Mouse (Mus musculus): Measurements from ENCODE around the gene Fmo5. TPM values are rescaled to one million over a fixed set of nuclear protein-coding genes. Genes with fewer than 3 reads are reported as not detected.

Fmo5 gene
- polyA plus RNA-seq, 1 experiment from 2014 or later: 1.1 TPM

DNA sequence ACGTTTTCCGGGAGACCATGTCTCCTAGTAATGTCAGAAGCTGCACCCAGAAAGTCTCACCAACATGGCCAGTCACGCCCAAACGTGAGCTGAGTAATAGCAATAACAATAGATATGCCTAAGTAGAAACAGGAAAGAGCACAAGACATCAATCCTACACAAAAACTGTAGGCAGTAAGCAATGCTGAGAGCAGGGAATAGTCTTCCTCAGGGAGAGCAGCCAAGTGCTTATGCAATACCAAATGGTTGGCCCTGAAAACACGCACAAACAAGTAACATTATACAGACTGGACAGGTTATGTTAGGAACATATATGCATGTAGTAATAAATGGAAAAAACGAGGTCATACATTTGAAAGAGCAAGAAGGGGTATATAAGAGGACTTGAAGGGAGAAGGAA lies 20.9 kb downstream of the Fmo5 start:
- H3K9me3 ChIP-seq (ENCODE audit: control insufficient read depth, low read length): no peaks in the 10 kb centered on the region
- no peak overlapping the region for H3K4me2 ChIP-seq (ENCODE audit: low read length)
- no peak overlapping the region for H3K4me3 ChIP-seq (ENCODE audit: low read length)
- no peaks in the 10 kb centered on the region for H3K36me3 ChIP-seq (ENCODE audit: control insufficient read depth, insufficient read depth, low read length)
- H3K27me3 ChIP-seq (replicated peaks; ENCODE audit: control insufficient read depth, insufficient read depth, low read length): no peaks in the 10 kb centered on the region
- no peaks in the 10 kb centered on the region for H3K4me1 ChIP-seq (ENCODE audit: control insufficient read depth, insufficient read depth, low read depth, low read length)
- no peak overlapping the region for H3K9ac ChIP-seq (ENCODE audit: low read depth, low read length)
- WGBS: 85% methylated on average over 6 of the region's 6 CpGs
- no peak for ATAC-seq
- H3K27ac ChIP-seq (ENCODE audit: low read depth, low read length): no peak overlapping the region

- Histone ChIP-seq H3K4me3 (ENCODE audit: low read length) (no peak overlapping the region), H3K27ac (ENCODE audit: low read depth, low read length) (no peak overlapping the region), H3K4me2 (ENCODE audit: low read length) (no peak overlapping the region), H3K4me1 (ENCODE audit: control insufficient read depth, insufficient read depth, low read depth, low read length) (no peaks in the 10 kb centered on the region), H3K9ac (ENCODE audit: low read depth, low read length) (no peak overlapping the region), H3K27me3 (replicated peaks; ENCODE audit: control insufficient read depth, insufficient read depth, low read length) (no peaks in the 10 kb centered on the region), H3K9me3 (ENCODE audit: control insufficient read depth, low read length) (no peaks in the 10 kb centered on the region), H3K36me3 (ENCODE audit: control insufficient read depth, insufficient read depth, low read length) (no peaks in the 10 kb centered on the region)
- no peak for ATAC-seq
- 88% methylated on average over 10 of the region's 10 CpGs for WGBS
Measured at GRCm38 (mm10) chr3:97651604-97652003, 23.0 kb downstream of the Fmo5 start.

DNA sequence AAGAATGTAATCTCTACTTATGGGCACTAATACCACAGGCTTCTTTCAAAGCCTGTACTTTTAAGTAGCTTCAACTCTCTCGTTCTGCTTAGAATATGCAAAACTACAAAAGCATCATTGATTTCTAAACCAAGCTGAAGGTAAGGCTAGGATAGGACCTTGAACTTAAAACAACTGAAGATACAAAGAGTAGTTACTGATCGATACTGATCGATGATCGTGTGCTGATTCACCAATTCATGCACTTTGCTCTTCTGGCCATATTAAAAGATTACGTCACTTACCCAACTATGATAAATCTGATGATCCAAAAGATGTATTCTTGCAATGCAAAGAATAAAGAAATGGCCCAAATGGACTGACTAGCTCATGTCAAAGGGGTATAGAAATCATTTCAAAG lies 25.2 kb downstream of the Fmo5 start:
- Histone ChIP-seq H3K9ac (ENCODE audit: low read depth, low read length) (no peak overlapping the region), H3K4me2 (ENCODE audit: low read length) (no peak overlapping the region), H3K27ac (ENCODE audit: low read depth, low read length) (no peak overlapping the region), H3K4me1 (ENCODE audit: control insufficient read depth, insufficient read depth, low read depth, low read length) (no peaks in the 10 kb centered on the region), H3K36me3 (ENCODE audit: control insufficient read depth, insufficient read depth, low read length) (no peaks in the 10 kb centered on the region), H3K4me3 (ENCODE audit: low read length) (no peak overlapping the region), H3K9me3 (ENCODE audit: control insufficient read depth, low read length) (no peaks in the 10 kb centered on the region), H3K27me3 (replicated peaks; ENCODE audit: control insufficient read depth, insufficient read depth, low read length) (no peaks in the 10 kb centered on the region)
- WGBS: 94% methylated on average over 5 of the region's 5 CpGs
- ATAC-seq: no peak

GRCm38 (mm10) chr3:97654901-97655300 lies 26.3 kb downstream of the Fmo5 start:
- Histone ChIP-seq H3K27ac (ENCODE audit: low read depth, low read length) (no peak overlapping the region), H3K9ac (ENCODE audit: low read depth, low read length) (no peak overlapping the region), H3K4me1 (ENCODE audit: control insufficient read depth, insufficient read depth, low read depth, low read length) (peaks cover 8% of the 10 kb centered on the region), H3K4me2 (ENCODE audit: low read length) (no peak overlapping the region), H3K27me3 (replicated peaks; ENCODE audit: control insufficient read depth, insufficient read depth, low read length) (no peaks in the 10 kb centered on the region), H3K9me3 (ENCODE audit: control insufficient read depth, low read length) (no peaks in the 10 kb centered on the region), H3K36me3 (ENCODE audit: control insufficient read depth, insufficient read depth, low read length) (no peaks in the 10 kb centered on the region), H3K4me3 (ENCODE audit: low read length) (no peak overlapping the region)
- ATAC-seq: no peak
- 81% methylated on average over 8 of the region's 8 CpGs for WGBS

- Histone ChIP-seq H3K27me3 (replicated peaks; ENCODE audit: control insufficient read depth, insufficient read depth, low read length) (no peaks in the 10 kb centered on the region), H3K9me3 (ENCODE audit: control insufficient read depth, low read length) (no peaks in the 10 kb centered on the region), H3K36me3 (ENCODE audit: control insufficient read depth, insufficient read depth, low read length) (0 out of 2 replicates have a peak, but pooled peaks cover 2% of the 10 kb centered on the region), H3K4me2 (ENCODE audit: low read length) (peak within 1 kb of the TSS; percentile 64), H3K4me3 (ENCODE audit: low read length) (peak within 1 kb of the TSS; percentile 67), H3K4me1 (ENCODE audit: control insufficient read depth, insufficient read depth, low read depth, low read length) (peaks cover 8% of the 10 kb centered on the region), H3K9ac (ENCODE audit: low read depth, low read length) (peak within 1 kb of the TSS; percentile 74), H3K27ac (ENCODE audit: low read depth, low read length) (peak within 1 kb of the TSS; percentile 73)
- ATAC-seq: peak; percentile 96
- 2% methylated on average over 47 of the region's 51 CpGs for WGBS
Measured at GRCm38 (mm10) chr3:97657655-97658411, 29.2 kb downstream of the Fmo5 start, which contains the start of gene Prkab2. TSS of gene Prkab2 (plus strand) at chr3:97658193.

DNA sequence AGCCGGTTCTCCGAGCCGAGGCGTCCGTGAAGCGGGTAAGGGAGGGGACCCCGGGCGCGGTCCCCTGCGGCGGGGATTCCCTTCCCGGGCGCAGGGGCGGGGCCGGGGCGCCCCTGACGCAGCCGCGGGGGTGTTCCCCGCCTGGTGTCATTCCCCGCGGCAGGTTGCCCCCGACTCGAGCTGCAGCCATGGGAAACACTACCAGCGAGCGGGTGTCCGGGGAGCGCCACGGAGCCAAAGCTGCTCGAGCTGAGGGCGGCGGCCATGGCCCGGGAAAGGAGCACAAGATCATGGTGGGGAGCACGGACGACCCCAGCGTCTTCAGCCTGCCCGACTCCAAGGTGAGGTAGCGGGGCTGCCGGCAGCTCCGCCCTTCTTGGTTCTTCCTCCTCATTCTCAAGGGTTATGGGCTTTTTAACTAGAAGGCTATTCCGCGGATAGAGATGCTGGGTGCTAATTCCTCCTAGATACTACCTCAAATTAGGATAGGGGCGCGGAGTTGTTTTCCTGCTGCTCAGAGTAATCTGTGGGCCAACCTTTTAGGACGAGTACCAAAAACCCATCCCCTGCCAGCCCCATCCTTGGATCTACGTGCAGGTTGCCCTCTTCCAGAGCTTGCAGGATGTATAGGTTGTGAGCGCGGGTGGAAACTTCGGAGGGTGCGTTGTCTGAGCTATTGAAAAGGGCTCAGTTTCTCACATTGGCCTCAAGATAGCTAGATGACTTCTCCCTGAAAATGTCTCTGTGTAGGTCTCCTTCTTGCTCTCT lies 30.0 kb downstream of the Fmo5 start:
- Histone ChIP-seq H3K4me2 (ENCODE audit: low read length) (peak overlapping the region; percentile 64), H3K9ac (ENCODE audit: low read depth, low read length) (peak overlapping the region; percentile 74), H3K4me3 (ENCODE audit: low read length) (peak overlapping the region; percentile 67), H3K36me3 (ENCODE audit: control insufficient read depth, insufficient read depth, low read length) (0 out of 2 replicates have a peak, but pooled peaks cover 6% of the 10 kb centered on the region), H3K4me1 (ENCODE audit: control insufficient read depth, insufficient read depth, low read depth, low read length) (peaks cover 8% of the 10 kb centered on the region), H3K27me3 (replicated peaks; ENCODE audit: control insufficient read depth, insufficient read depth, low read length) (no peaks in the 10 kb centered on the region), H3K9me3 (ENCODE audit: control insufficient read depth, low read length) (no peaks in the 10 kb centered on the region), H3K27ac (ENCODE audit: low read depth, low read length) (peak overlapping the region; percentile 73)
- peak; percentile 68 for ATAC-seq
- WGBS: under 1% methylated on average over 50 of the region's 50 CpGs

DNA sequence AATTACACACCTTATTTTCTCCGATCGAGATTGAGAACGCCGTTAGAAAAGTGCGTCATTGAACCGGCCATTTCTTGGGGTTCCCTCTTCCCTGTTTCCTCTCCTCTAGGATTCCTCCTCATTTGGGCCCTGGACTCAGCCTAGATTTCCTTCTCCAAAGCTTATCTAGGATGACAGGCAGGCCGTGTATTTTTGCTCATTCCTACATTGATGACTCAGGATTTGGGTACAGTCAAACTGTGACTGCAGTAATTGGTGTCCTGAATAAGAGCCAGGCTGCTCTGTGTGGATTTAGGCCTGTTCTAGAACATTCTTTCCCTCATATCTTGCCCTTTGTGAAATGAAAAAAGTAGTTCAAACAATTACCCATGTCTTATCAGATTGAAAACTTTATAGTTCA lies 31.1 kb downstream of the Fmo5 start:
- H3K9me3 ChIP-seq (ENCODE audit: control insufficient read depth, low read length): no peaks in the 10 kb centered on the region
- peaks cover 15% of the 10 kb centered on the region for H3K36me3 ChIP-seq (ENCODE audit: control insufficient read depth, insufficient read depth, low read length)
- H3K9ac ChIP-seq (ENCODE audit: low read depth, low read length): no peak overlapping the region
- no peak overlapping the region for H3K4me3 ChIP-seq (ENCODE audit: low read length)
- no peak overlapping the region for H3K27ac ChIP-seq (ENCODE audit: low read depth, low read length)
- WGBS: 82% methylated on average over 7 of the region's 7 CpGs
- ATAC-seq: no peak
- no peaks in the 10 kb centered on the region for H3K27me3 ChIP-seq (replicated peaks; ENCODE audit: control insufficient read depth, insufficient read depth, low read length)
- H3K4me2 ChIP-seq (ENCODE audit: low read length): peak overlapping the region; percentile 64
- H3K4me1 ChIP-seq (ENCODE audit: control insufficient read depth, insufficient read depth, low read depth, low read length): peaks cover 8% of the 10 kb centered on the region

DNA sequence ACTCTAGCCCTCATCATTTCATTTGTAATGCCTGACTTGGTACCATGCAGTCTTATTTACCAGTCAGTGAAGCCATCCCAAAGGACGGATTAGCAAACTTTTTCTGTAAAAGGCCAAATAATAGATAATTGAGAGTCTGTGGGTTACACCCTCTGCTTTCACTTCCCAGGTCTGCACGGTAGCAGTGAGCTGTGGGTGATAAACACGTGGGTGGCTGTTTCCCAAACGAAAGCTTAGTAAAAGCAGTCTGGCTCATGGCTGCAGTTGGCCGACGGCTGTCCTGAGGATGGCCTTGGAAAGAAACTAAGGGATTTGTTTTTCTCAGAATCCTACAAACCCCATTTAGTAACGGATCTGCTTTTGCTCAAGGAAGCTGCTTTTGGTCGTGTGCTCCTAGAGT lies 32.6 kb downstream of the Fmo5 start:
- 81% methylated on average over 8 of the region's 8 CpGs for WGBS
- Histone ChIP-seq H3K4me3 (ENCODE audit: low read length) (no peak overlapping the region), H3K9me3 (ENCODE audit: control insufficient read depth, low read length) (no peaks in the 10 kb centered on the region), H3K4me2 (ENCODE audit: low read length) (no peak overlapping the region), H3K9ac (ENCODE audit: low read depth, low read length) (no peak overlapping the region), H3K27me3 (replicated peaks; ENCODE audit: control insufficient read depth, insufficient read depth, low read length) (no peaks in the 10 kb centered on the region), H3K27ac (ENCODE audit: low read depth, low read length) (no peak overlapping the region), H3K36me3 (ENCODE audit: control insufficient read depth, insufficient read depth, low read length) (peaks cover 17% of the 10 kb centered on the region), H3K4me1 (ENCODE audit: control insufficient read depth, insufficient read depth, low read depth, low read length) (peaks cover 8% of the 10 kb centered on the region)
- ATAC-seq: no peak

DNA sequence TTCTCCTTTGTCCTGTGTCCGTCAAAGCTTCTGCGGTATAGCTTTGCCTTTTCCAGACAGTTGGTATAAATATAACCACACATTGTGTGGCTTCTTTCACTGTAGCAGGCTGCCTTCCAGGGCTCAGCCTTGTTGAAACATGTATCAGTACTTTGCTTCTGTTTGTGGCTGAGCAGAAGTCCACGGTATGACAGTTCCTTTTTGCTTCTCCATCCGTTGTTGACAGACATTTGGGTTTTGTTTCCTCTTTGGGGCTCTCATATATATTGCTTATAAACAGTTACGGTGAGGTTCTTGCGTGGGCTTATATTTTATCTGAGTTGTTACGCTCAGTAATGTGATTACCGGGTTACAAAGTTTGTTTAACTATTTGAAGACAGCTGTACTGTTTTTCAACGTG lies 36.9 kb downstream of the Fmo5 start:
- 93% methylated on average over 9 of the region's 9 CpGs for WGBS
- Histone ChIP-seq H3K4me2 (ENCODE audit: low read length) (no peak overlapping the region), H3K4me3 (ENCODE audit: low read length) (no peak overlapping the region), H3K27ac (ENCODE audit: low read depth, low read length) (no peak overlapping the region), H3K36me3 (ENCODE audit: control insufficient read depth, insufficient read depth, low read length) (peaks cover 37% of the 10 kb centered on the region), H3K4me1 (ENCODE audit: control insufficient read depth, insufficient read depth, low read depth, low read length) (no peaks in the 10 kb centered on the region), H3K9ac (ENCODE audit: low read depth, low read length) (no peak overlapping the region), H3K27me3 (replicated peaks; ENCODE audit: control insufficient read depth, insufficient read depth, low read length) (no peaks in the 10 kb centered on the region), H3K9me3 (ENCODE audit: control insufficient read depth, low read length) (no peaks in the 10 kb centered on the region)
- no peak for ATAC-seq
